Mouse (Mus musculus) bone marrow macrophage, adult 2 months (primary cell): ENCODE results near the gene Vps26c. TPM values are rescaled to one million over a fixed set of nuclear protein-coding genes. Genes with fewer than 3 reads are reported as not detected.

Experiments used
- H3K27ac ChIP-seq: 2 replicates; pipeline ENCODE4 v1.5.1; 2012; ENCODE audit warnings: low read depth, low read length; ENCODE audit not compliant: insufficient read depth
- H3K4me1 ChIP-seq: 2 replicates; pipeline ENCODE4 v1.6.1; 2012; ENCODE audit warnings: low read length; ENCODE audit not compliant: control insufficient read depth, insufficient read depth
- H3K4me3 ChIP-seq: 2 replicates; pipeline ENCODE4 v1.5.1; 2012; ENCODE audit warnings: mild to moderate bottlenecking, low read length, moderate library complexity; ENCODE audit not compliant: insufficient read depth
- CTCF ChIP-seq: IDR thresholded peaks from 2 replicates; pipeline ENCODE4 v1.5.1; 2012; ENCODE audit warnings: low read depth, mild to moderate bottlenecking, low read length, moderate library complexity
- POLR2A ChIP-seq: IDR thresholded peaks from 2 replicates; pipeline ENCODE4 v1.6.1; 2012; ENCODE audit warnings: mild to moderate bottlenecking, low read depth, low read length, borderline replicate concordance
- polyA plus RNA-seq: library from polyadenylated mRNA; stranded (reverse); fragments of >200 nt; gene quantifications from 2 replicates; pipeline ENCODE4 v1.2.4, GENCODE M21; 2012; ENCODE audit not compliant: missing spikeins, insufficient read depth, insufficient read length

Vps26c gene
- polyA plus RNA-seq, 1 experiment, result 63.8 TPM

DNA sequence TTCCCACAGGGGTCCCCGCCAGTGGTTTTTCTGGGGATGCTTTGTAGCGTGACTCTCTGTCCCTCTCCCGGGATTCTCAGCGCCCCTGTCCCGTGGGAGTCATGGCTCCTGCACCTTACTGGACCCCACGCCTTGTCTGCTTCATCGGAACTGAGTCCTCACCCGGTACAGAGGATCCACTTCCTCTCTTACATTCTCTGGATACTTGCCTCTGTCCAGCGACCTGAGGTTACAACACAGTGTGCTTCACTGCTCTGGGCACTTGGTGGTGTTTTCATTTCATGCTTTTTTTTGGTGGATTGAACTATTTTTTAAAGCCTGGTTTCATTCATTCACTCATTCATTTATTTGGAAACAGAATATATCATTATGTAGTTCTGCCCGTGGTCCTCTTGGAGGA, 23.2 kb upstream of the Vps26c start:
- no peak overlapping the region for H3K27ac ChIP-seq
- H3K4me3 ChIP-seq, result no peak overlapping the region
- TF ChIP-seq CTCF, result no peak
- no peak for TF ChIP-seq POLR2A

DNA sequence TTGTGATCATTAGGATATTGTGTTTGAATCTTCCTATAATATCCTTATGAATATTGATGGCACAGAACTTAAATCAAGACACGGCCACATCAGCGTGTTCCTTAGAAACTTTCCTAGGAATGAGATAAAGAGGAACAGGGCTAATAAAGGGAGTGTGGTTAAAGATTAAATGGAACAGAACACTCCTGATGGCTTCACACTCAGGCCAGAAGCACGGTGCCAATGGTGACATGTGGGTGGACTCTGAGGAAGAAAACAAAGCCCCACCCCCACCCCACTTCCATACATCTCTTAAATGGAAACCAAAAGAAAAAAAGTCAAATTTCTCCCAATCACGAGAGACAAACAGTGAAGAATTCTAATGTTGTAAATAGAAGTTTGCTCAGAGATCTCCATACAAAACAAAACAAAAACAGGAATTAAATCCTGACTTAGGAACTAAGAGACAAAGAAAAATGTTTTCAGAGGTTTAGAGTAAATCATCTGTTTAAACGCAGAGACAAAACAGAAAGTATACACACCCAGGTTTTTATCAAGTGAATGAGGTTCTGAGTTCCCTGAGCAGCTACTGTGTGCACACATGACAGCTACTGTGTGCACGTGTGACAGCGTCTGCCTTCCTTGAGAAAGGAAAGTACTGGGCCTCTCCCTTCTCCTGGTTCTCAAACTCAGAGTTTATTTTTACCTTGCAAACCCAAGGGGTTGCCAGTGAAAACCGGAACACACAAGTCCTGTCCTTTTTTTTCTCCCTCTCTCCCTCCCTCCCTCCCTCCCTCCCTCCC, 19.3 kb upstream of the Vps26c start:
- Histone ChIP-seq H3K4me3 (no peak overlapping the region), H3K27ac (peak overlapping the region; percentile 54), H3K4me1 (peaks cover 30% of the 10 kb centered on the region)
- TF ChIP-seq POLR2A (no peak), CTCF (no peak)

More for the DNA sequence above, 23.2 kb upstream of the Vps26c start:
- H3K4me1 ChIP-seq, result peaks cover 19% of the 10 kb centered on the region

DNA sequence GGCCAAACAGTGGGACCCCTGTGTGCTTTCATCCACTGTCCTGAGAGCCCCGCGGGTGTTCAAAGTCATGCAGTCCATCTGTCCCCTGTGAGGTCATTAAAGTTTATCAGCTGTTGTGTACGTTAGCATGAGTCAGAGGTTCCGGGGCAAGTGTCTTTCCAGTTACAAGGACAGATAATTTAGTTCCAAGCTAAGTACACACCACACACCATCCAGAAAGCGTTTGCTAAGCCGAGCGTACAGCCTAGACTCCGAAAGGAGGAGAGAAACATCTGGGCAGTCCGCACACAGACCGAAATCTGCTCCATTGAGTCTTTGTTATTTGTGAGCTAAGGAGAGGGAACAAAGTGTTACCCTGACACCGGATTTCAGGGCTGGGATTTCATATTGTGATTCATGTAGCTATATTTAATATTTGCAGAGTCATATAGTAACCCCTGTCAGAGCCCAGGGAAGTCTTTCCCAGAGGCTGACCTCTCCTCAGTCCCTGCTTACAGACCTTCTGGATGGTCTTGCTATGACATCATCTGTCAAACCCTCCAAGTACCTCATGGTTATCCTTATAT, 18.0 kb upstream of the Vps26c start:
- Histone ChIP-seq H3K27ac (peak overlapping the region; percentile 62), H3K4me1 (peaks cover 28% of the 10 kb centered on the region), H3K4me3 (no peak overlapping the region)
- TF ChIP-seq CTCF, result no peak
- no peak for TF ChIP-seq POLR2A

DNA sequence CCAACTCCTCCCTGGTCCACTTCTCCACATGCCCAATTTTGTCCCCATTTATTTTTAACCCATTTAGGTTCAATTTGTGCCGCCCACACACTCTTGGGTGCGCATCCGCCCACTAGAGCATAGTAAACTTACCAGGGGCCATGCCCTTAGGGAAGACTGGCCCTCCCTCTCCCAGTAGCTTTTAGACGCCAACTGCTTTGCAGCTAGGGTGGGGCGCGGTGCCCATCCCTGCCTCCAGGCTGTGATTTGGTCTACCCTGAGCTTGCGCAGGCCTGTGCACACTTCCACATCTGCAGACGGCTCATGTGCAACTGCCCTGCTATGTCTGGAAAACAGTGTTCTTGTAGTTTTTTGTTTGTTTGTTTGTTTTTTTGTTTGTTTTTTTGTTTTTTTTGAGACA, 16.3 kb upstream of the Vps26c start:
- no peak overlapping the region for H3K4me3 ChIP-seq
- TF ChIP-seq POLR2A (no peak), CTCF (no peak)
- H3K4me1 ChIP-seq, result peaks cover 24% of the 10 kb centered on the region
- no peak overlapping the region for H3K27ac ChIP-seq

DNA sequence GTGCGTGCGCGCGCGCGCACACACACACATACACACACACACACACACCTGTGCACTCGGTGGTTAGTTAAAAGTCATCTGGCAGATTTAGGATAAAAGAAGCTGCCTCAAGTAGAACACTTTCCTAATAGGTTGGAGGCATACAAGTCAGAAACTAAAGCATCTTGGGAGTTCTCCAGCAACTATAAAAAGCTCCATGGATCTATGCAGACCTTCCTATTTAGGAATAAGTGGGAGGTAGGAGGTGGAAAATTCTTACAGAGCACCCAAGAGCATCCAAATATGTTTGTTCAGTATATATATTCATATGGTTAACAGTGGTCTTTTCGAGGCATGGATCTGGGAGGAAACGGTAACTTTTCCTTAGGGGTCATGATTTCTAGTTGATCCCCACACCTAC, 13.5 kb upstream of the Vps26c start:
- TF ChIP-seq CTCF (no peak), POLR2A (no peak)
- Histone ChIP-seq H3K27ac (no peak overlapping the region), H3K4me1 (peaks cover 23% of the 10 kb centered on the region), H3K4me3 (no peak overlapping the region)

DNA sequence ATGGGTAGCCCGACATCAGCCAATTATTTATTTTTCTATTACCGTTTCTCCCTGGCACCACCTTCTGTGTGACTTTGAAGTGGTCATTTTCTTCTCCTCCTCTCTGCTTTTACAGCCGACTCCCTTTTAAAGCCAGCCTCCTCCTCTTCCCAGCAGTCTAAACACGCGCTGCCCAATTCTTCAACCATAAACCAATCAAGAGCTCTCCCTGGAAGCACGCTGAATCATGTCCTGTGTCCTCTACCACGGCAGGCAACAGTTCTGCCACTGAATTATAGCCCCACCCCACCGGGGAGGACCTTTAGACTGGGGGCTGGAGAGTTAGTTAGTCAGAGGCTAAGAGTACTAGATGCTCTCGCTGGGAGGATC, 10.5 kb upstream of the Vps26c start:
- TF ChIP-seq CTCF (no peak), POLR2A (no peak)
- peaks cover 9% of the 10 kb centered on the region for H3K4me1 ChIP-seq
- H3K27ac ChIP-seq, result no peak overlapping the region
- H3K4me3 ChIP-seq, result no peak overlapping the region

DNA sequence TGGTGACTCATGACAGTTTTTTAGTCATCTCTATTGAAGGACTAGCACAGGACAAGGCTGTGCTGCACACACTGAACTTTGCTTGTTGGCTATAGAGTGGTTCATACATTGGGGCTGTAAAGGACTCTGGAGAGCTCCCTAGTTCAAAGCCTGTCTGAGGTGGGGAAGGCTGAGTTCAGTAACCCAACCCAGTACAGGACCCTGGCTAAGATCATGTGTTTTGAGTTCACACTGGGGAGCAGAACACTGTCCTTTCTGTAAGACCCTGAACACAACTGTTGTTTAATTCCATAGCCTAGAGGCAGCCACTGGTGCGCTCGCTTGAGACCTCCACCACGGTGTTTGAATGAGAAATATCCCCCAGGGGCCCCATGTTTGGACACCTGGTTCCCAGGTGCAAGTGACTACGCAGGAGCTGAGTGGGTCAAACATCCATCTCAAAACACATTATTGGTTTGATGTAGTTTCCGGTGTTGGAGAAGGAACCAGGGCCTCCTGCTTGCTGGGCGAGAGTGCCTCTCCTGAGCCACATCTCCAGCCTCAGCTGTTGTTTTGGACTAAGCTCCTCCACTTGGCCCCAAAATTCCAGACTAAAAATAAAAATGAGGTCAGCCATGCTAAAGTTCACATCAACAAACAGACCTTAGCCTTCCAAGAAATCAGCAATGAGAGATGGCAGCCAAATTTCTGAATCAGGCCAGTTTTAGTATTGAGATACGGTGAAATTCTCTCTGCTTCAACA, 10.0 kb upstream of the Vps26c start:
- H3K27ac ChIP-seq, result no peak overlapping the region
- H3K4me1 ChIP-seq, result peaks cover 9% of the 10 kb centered on the region
- H3K4me3 ChIP-seq, result no peak overlapping the region
- TF ChIP-seq POLR2A (no peak), CTCF (no peak)

DNA sequence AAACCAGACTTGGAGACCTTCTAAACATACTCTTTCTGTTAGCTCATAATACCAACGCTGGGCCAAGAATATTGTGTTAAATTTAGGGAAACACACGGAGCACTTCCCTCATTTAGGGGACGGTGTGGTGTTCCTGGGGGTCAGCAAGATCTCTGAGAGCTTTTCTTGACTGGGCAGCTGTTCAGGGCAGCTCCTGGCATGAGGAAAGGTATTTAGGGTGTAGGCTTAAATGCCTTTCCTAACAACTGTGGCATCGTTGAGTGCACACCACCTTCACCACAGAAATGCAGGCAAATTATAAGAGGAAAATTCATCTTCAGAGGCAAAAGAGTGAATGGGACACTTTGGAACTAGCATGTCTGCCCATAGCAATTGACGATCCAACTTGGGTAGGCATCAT, 9.1 kb upstream of the Vps26c start:
- TF ChIP-seq POLR2A (no peak), CTCF (no peak)
- H3K4me1 ChIP-seq, result peaks cover 10% of the 10 kb centered on the region
- no peak overlapping the region for H3K4me3 ChIP-seq
- H3K27ac ChIP-seq, result no peak overlapping the region

DNA sequence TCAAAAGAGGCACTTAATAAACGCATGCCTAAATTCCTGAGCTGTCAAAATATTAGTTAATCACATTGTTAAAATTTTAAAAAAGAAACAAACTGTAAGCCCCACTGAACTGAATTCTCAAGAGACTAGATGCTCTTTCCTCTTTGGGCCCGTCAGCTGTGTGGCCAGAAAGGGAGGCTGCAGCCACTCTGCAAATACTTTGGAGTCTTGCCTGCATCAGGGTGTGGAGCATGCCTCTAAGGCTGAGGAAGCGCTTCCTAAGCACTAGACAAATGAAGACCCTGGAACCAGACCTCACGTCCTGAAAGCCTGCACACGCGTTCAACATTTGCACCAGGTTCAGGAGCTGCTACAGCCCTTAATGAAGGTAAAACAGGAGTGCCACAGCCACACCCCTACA, 7.0 kb upstream of the Vps26c start:
- no peak overlapping the region for H3K27ac ChIP-seq
- TF ChIP-seq POLR2A (no peak), CTCF (no peak)
- H3K4me3 ChIP-seq, result no peak overlapping the region
- peaks cover 12% of the 10 kb centered on the region for H3K4me1 ChIP-seq

DNA sequence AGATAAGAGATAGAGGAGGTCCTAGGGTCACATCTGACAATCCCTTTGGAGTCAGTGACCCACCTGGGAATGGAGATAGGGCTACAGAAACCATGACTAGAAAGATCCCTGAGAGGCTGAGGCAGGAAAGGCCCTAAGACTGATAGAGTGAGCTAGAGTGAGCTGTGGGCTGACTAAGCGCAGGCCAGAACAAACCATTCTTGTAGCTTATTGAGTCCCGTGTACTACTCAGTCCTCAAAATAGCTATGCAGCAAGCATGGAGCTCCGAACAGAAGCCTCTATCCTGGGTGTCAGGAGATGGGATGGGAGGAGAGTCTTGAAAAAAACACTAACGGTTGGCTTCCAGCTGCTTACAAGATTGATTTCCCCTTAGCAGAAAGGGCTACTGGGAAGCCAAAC, 4.6 kb upstream of the Vps26c start:
- H3K4me1 ChIP-seq, result peaks cover 7% of the 10 kb centered on the region
- no peak overlapping the region for H3K27ac ChIP-seq
- TF ChIP-seq POLR2A, result no peak
- TF ChIP-seq CTCF, result no peak
- H3K4me3 ChIP-seq, result no peak overlapping the region
